Mouse (Mus musculus) mesoderm, embryonic 11.5 days (tissue): ENCODE measurements around the gene Arl3.

Experiments
- DNase-seq: peaks from one replicate; pipeline ENCODE4 v3.0.0-alpha.2; 2012; ENCODE audit warnings: low read depth, low spot score

The Arl3 gene

DNA sequence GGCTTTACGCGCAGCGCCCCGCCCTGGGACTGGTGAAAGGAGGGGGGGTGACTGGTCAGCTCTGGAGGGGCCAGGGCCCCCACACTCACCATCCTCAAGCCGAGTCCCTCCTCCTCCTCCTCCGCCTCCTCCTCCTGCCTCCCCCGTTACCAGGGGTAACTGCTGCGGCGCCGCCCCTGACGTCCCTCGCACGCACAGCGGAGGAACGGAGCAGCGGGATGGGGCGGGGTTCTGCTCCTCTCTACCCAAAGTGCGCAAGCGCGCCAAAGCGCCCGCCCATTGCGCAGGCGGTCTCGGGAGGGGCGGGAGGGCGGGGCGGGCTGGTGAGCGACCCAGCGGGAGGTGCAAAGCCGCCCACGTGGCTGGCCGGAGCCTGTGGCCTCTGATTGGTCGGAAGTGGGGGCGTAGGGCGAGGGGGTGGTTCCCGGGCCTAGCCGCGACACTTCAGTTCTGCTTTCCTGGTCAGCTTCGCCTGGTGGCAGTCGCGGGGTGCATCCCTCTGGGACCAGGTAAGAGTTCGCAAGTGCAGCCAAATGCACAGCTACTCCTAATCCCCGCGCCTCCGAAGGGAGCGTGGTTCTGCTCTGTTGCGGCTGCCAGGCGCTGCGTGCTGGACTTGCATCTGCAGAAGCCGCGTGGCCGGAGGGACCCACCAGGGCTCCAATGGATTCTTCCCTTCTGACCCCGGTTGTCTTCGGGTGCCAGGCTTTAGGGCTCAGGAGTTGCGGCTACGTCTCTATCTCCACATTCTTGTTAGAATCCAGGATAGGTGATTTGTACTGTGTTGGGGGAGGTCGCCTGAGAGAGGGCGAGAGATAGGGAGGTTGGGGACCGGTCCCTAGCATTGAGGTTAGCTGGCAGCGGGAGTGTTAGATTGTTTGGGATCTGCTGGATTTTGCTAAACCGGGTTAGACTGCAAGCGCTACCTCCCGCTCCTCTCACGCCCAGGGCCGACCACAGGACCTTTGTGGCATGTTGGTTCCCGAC is at the start of gene Arl3, which contains the start of gene Sfxn2:
Gene Arl3 (minus strand): TSS at position 248 of the 987 bp plus-strand sequence.
Gene Sfxn2 (plus strand): TSS at position 415 of the 987 bp plus-strand sequence.
- peak; percentile 99 for DNase-seq

DNA sequence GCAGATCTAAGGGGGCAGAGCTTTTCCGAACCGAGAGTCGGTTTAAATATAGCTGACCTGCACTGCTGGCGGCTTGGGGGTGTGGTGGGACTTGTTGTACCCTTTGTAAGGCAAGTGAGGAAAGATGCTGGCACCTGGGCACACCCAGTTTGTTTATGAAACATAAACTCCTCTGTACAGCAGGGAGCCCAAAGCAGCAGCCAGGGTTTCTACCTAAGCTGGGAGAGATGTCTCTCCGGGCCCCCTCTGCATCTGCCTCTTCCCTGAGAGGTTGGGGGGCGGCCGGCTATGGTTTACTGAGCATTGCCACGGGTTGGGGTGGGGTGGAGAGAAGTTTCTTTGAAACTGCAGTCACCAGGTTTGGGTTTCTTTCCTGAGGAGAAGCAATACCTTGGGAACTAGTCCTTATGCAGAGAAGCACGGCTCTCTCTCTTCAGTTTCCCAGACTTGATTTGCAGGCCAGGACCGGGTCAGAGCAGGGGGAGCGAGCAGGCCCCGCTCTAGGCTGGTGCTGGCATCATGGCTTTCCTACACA is 49.7 kb upstream of the Arl3 start:
- no peak for DNase-seq

DNA sequence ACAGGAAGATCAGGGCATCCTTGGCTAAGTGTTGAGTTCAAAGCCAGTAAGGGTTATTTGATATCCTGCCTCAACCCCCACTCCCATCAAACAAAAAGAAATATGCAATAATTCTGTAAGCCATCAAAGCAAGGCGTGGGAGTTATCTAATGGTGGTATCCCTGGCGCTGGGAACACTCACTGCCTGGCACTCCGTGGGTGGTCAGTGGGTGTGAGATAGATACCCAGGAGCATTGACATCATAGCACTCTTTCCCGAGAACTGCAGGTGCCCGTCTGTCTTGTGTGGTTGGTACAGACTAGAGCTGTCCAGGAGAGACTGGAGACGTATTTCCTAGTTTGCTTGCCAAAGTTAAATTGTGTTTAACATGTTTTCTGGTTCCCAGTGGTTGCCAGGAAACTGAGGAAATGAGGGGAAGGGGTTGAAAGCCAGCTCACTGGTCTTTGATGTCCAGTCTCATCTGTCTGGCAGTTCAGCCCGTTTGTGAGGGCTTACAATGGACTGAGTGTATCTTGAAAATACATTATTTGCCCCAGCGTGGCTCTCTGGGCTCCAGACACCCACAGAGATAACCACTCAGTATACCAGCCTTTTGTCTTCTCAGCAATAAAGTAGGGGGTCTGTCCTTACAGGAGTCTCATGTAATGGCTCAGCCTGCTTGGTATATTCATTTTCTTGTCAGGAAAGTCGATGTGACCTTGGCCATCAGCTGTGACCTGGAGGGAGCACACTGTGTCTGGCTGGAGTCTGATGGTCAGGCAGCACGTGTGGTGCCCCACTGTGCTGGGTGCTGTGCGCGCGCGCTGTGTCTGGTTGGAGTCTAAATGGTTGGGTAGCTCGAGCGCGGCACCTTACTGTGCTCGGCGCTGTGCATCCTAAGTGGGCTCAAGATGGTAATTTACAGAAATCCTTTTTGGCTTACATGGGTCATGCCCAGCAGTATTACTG is 48.5 kb upstream of the Arl3 start:
- no peak for DNase-seq

DNA sequence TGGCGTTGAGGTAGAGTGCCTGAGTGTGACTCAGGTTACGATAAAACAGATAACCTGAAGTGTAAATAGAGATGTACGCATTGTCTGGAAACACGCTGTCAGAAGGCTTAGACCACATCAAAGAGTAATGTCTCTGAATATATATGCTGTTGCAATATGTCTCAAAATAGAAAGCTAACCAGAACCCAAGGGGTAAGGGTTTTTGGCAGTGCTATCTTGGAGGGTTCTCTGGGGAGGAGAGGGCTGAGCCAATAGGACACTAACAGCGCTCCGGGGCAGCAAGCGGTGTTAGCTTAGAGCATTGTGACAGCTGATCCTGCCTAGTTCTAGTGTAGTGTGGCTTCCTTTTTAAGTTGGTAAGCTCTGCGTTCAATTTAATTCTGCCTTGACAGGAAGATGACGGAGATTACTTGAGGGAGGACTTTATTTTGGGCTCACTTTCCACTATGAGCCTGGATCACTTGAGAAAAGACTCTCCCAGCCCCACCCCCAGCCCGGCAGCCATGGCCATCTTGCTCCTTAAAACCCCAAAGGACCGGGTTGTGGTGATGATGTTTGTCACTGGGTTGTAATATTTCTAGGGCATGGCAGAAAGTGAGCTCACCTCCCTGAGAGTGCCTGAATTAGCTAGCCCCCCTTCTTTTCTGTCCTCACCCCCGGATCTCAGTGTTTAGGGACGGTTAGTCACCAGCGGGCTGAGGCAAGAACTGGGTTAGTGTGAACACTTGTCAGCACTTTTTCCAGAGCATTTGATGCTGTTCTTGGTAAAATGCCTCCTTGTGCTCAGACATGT is 47.2 kb upstream of the Arl3 start:
- no peak for DNase-seq

DNA sequence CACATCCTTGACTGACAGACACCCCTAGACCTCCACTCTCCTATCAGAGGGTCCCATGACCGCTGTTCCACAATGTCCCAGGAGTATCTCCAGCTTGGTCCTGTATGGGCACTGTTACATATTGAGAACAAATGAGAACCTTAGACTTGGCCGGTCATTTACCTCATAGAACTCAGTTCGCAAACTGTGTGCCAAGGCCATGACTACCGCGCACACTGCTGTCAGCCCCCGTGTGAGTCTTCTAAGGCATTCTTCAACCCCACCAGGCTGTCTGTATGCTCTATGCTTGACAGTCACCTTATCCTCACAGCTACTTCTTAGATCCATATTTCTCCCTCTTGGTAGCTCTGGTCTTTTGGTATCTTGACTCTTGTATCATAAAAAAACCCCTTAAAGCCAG is 46.5 kb upstream of the Arl3 start:
- no peak for DNase-seq

DNA sequence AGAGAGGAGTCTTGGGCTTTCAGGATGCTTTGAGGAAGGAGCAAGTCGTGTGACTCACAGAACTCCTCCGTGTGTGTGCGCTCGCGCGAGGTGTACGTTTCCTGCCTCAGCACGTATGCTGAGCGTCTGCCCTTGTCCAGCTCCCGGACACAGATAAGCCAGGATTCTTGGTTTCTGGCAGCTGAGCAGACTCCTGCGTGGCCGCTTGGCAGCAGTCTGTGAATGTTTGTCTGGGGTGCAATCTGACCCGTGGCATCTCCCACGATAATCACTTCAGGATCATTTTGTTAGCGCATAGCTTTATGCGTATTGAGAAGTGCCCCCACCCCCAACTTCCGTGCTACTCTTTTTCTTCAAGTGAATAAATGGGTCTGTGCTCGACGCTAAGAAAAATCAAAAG is 46.0 kb upstream of the Arl3 start:
- no peak for DNase-seq

DNA sequence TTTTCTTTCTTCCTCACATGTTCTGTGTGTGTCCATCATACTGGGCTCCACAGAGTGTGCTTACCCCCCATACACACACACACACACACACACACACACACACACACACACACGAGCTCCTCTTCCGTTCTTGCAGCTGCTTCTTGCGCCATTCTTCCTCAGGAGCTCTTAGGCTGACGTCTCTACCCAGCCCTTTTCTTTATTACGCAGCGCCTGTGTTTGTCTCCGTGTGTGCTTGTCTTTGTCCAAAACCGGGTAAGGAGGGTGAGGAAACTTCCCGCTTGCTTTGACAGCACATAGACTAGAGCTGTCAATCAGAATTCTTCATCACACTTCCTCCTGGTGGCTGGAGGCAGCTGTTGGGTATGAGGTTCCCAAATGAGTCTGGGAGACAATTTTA is 45.3 kb upstream of the Arl3 start:
- no peak for DNase-seq

DNA sequence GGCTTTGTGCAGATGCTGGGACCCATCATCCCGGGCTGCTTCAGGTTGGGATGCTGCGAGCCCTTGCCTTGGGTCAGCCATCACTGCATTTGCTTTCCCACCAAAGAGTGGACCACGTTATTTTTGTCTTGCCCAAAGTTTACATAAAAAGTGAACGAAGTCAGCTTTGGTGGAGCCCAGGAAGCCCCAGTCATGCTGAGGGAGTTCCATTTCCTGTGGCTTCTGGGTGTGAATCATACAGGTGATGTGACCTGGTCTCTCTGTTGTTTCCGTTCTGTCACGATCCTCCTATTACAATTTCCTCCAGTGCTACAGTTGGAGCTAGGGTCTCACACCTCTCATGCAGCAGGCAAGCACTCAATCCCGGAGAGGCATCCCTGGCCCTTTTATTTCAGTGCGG is 44.4 kb upstream of the Arl3 start:
- no peak for DNase-seq

DNA sequence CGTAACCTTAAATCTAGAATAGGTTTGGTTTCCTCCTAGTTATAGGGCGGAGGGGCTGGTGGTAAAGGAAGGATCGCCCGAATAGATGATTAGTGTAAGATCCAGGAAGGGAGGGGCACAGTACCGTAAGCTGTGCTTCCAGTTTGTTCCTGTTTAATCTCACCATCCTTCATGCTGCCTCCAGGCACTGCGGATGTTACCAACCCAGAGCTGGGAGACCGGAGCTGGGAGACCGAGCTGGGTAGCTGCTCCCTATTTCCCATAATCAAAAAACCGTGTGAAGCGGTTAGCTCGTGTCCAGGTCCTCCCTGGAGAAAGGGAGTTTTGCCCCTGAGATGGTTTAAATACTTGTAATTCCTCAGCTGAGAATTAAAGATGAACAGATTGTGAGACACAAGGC is 43.4 kb upstream of the Arl3 start:
- DNase-seq, result no peak

DNA sequence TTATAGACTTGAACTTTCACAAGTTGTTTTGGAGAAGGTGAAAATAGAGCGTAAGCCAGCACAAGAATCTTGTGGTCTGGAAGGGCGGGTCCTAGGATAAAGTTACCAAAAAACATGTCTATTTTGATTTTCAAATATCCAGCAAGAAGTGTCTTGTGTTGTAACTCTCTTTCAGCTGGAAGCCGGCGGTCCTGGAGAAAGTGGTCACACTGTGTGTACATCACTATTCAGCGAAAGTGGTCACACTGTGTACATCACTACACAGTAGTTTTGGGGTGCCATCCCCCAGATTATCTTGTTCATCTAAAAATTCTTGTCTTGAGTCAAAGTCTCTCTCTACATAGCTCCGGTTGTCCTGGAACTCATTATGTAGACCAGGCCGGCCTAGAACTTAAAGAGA is 35.2 kb upstream of the Arl3 start:
- no peak for DNase-seq

DNA sequence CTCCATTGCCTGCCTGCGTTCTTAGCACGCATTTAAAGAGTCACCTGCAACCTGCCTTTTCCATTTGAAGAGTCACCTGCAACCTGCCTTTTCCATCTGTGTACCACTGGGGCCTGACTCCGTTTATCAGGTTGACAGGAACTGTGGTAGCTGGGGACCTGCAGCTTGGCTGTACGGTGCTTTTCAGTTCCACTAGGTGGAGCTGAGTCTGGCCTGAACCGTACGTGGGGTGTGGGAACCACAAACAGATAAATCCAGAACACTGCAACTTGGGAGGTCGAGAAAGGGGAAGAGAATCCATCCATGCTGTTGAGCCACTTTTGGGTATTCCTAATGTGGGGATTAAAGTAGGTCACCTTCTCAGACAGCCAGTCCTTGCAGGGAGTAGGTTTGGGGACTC is 34.4 kb upstream of the Arl3 start:
- DNase-seq, result no peak

DNA sequence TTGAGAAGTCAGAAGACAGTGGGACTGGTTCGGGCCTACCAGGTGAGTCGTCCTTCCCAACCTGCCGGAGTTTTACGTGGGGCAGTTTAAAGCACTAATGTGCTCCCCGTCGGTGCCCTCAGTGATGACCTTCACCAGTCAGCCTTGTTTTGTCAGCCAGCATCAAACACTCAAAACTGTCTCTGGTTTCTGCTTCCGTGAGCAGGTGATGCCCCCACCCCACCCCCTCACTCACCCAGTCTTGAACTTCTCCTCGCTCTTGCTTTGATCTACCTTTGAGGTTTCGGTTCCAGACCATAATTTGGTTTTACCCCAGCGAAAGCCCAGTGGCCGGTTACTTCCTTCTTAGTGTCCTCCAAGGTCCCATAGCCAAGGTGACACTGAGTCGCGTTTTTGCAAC is 33.7 kb upstream of the Arl3 start:
- DNase-seq, result no peak

DNA sequence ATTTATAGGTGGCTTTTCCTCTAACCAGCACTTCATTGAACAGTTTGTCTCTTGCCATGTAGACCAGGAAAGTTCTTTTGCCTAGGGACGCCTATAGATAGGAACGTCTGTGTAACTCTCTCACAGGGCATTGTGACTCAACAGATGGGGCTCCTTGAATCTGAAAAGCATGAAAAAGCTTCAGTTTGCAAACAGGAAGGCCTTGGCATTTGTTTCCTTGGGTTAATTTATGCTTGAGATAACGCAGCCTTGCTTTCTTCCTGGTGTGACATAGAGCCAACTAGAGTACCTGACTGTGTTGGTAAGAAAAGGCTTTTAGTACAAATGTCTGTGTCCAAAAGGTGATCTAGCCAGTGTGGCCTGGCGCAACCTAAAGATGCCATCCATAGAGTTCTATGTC is 29.4 kb upstream of the Arl3 start:
- DNase-seq, result no peak

DNA sequence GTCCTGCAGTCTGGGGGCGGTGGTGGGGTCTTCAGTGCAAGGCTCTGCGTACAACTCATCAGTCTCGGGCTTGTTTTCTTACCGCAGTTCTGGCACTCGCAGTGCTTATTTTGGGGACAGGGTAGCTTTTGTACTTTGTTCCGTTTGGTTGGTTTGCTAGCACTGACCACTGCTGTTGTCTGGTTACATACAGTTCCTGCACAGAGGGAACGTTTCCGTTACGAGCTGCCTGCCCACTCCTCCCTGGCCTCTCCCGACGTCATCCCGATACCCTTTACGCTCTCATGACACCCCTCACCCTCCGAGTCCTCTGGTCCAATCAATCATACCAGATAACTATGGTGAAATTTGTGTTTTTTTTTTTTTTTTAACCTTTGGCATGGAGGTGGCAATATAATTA is 28.5 kb upstream of the Arl3 start:
- DNase-seq, result no peak

DNA sequence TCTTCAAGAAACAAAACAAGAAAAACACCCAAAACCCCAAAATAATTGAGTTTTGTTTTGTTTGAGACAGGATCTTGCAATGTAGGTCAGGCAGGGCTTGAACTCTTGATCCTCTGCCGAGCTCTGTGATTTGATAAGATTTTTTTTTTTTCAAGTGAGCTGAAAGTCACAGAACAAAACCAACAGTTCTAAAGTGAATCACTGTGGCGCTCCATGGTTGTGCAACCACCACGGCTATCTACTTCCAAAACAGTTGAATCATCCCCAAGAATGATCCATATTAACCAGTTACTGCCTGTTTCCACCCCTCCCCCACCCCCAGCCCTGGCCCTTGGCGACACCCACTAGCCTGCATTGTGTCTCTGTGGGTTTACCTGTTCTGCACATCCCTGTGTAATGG is 27.4 kb upstream of the Arl3 start:
- DNase-seq, result no peak

DNA sequence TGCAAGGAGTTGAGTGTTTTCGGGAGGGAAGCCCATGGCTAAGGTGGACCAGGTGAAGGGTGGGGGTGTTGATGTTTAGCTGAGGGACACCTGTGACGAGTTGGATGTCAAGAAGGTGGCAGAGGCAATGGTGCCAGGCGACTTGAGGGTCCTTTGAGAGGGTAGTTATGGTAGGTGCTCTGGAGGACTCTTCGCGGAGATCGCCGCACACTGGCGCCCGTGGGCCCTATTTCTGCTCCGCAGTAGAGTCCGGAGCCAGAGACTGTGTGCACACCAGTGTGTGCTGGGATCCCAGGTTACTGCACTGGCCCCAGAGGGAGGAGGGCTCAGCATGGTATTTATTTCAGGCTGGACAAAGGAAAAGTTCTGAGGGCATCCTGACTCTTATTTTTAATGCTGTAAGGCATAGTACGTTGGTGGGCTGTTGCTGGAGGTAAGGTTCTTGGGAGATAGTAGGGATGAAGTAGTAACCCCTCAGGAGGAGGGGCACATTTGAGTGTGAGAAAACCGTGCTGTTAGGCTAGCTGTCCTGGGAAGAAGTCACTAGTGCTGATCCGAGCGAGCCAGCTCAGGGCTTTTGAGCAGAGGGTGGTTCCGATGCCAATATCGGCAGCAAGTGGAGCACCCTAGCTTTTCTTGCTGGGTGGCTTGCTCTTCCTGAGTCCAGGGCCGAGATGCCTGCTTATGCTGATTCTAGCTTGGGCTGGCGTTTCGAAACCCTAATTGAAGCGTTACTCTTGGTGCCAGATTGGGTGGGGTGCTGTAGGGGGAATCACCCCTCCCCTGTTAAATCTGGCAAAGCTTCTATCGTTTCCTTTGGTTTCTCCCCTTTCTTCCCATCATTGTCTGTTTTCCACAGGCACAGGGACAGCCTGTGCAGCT is 26.6 kb upstream of the Arl3 start:
- no peak for DNase-seq

DNA sequence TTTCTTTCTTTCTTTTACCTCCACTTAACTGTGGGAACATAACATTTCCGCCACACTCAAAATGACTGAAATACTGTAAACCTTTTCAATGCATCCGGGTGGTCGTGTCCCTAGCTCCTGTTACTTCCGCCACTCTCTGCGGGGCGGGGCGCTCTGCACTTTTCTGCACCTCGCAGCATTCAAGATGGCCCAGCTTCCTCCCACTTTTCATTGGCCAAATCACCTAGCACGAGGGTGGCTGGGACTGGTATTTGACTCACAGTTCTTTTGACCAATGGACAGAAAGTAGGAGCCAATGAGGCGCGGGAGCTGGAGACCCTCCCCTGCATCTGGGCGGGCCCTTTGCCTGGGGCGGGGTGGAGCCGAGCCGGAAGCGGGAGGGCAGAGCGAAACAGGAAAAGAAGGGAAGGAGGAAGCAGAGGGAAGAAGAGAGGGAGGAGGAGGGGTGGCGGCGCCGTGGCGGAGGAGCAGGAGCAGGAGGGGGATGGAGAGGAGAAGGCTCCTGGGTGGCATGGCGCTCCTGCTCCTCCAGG is 25.8 kb upstream of the Arl3 start, which contains the start of gene Wbp1l:
Gene Wbp1l (plus strand): TSS at position 365 of the 533 bp plus-strand sequence.
- peak; percentile 98 for DNase-seq

DNA sequence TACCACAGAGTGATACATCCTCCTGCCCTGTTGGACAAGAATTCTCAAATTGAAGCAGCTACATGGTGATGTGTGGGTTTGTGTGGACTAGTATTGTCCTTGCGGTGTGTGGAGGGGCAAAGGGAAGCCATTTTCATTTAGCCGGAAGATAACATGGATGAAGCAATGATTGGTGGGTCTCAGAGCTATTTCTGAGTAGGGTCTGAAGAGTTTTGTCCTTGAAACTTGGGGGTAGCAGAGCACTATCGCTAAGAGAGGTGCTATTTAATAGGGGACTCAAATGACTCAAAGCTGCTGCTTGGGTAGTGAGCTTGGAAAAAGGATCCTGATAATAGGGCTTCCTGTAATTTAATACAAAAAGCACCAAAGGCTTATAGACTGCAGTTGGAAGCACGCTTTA is 25.2 kb upstream of the Arl3 start:
- no peak for DNase-seq

DNA sequence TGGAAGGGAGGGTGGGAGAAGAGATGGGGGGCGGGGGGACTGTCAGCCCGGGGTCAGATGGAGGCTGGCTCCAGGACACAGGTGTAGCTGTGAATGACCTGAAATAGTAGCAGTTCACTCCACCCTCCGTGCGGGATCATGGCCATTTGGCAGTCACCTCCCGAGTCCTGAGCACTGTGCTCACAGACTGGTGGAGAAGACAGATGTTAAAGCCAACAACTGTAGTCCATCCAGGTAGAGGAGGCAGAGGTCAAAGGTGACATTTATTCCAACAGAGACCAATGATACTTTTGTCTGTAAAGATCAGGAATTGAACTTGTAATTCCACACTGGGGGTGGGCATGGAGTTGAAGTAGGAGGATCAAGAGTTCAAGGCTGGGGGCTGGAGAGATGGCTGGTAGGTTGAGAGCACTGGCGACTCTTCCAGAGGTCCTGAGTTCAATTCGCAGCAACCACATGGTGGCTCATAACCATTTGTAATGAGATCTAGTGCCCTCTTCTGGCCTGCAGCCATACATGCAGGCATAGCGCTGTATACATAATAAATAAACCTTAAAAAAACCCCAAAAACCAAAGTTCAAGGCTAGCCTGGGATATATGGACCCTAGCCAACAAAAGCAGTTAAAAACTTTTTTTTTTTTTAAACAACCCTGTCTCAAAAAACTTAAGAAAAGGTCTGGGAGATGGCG is 19.9 kb upstream of the Arl3 start:
- DNase-seq, result no peak
